Mouse (Mus musculus): ENCODE results near the gene Adh5.

Adh5 gene

DNA sequence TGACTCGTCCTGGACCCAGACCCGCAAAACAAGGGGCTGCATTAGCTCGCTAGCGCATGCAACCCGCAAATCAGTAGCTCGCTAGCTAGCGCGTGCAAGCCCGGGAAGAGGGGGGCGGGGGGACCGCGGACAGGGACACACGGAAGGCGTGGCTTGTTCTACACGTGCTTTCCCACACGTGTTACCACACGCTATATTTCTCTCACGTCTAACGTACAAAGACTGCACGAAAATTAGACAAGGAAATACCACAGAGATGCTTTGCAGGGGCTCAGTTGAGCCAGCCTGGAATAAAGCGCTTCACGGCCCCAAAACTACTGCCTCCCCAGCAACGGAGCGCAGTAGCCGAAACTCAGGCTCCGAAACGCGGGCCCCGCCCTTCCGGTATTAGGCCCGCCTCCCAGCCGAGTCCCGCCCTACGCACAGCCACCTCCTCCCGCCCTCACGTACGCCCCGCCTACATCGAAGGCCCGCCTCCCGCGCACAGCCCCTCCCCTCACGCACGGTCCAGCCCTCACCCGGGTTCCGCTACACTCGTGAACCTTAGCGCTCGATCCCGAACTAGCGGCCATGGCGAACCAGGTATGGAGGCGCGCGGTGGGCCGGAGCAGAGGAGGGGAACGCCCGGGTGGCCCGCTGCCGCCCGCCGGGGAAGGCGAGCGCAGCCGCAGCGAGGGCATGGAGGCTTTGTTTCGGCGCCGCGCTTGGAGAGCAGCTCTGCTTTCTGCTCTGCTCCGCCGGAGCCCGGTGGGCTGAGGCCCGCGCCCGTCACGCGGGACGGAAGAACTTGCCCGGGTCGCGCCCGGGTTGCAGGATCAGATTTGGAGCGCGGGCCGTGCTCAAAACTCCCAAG, at the start of gene Adh5:
Adh5 (plus strand) TSS at position 482 of the 853 bp plus-strand sequence.
- DNase-seq (ENCODE audit: extremely low read depth, insufficient read length, low spot score), result peak; percentile 94

DNA sequence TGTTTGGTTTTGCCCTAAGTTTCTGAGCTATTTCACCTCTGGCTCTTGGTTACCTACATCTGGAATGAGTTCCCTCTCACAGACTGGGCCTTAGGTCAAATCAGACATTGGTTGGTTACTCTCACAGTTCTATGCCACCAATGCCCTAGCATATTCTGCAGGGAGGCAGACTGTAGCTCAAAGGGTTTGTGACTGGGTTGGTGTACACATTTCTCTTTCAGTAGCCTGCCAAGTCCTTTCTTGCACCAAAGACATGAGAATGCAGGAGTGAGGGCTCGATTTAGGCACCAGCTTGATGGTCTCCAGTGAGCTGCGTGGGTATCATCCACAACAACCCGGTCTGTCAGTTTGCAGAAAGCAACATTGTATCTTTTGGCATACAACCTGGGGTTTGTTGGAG, 38.0 kb upstream of the Adh5 start:
- DNase-seq (ENCODE audit: extremely low read depth, insufficient read length, low spot score), result no peak

DNA sequence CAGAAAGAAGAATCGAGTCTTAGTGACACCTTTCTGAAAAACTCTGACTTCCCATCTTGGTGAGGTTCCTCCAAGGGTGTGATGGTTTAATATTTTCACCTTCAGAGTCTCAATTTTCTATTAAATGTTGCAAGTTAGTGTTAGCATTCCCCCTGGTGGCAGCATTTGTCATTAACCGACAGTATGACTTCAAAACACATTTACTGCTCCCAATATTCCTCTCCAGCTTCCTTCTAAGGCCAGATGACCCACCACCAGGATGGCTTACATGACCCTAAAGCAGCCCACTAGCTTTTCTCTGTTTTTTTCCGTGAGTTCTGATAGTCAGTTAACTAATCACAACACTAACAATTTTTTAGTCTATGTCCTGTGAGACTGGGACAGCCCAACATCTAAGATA, 37.6 kb upstream of the Adh5 start:
- DNase-seq (ENCODE audit: extremely low read depth, insufficient read length, low spot score), result no peak

DNA sequence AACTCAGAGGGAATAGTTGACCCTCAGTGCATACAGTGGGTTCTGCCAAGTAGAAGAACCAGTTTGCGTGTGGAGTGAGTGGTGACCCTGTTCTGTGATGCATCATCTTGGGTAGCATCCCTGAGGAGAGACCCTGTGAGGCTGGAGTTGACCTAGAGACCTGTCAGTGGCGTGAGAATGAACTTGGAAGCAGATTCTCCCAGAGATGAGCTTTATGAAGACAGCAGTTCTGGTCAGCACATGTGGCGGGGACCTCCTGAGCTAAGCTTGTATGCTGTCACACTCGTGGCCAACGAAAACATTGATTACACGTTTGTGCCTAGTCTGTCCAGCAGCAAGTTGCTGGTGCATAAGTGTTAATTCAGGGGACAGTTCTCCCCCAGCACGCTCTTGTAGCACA, 37.1 kb upstream of the Adh5 start:
- DNase-seq (ENCODE audit: extremely low read depth, insufficient read length, low spot score), result no peak

DNA sequence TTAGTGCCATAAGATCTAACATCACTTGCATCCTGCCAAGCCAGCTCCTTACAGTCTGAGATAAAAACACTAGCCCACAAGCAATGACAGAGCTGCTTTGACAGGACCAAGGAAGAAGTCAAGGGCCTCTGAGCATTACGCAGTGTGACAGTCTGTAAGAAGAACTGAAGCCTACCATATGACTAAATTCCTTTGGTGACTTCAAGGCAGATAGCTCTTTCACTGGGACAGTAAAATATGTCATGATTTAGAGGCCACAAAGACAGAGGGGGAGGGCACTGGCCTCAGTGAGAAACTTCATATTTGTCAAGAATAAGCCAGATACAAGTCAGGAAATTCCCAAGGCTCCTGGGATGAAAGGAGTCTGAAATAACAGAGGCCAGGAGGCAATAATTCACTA, 35.0 kb upstream of the Adh5 start:
- no peak for DNase-seq (ENCODE audit: extremely low read depth, insufficient read length, low spot score)

DNA sequence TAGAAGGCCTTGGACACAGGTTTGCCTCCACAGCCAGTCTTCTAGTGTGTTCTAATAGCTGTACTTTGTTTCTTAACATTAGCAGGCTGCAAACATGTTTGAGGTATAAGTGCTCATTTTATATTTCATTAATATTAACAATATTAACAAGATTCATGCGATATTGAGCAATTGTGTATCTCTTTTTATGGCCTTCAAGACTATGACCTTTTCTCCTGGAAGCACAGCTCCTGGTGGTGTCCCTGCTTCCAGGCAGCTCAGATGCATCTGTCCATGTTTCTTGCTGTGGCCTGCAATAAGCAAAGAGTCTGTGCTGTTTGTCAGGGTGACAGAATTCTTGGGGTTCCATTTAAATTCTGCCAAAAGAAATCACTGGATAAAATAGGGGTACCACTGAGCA, 33.3 kb upstream of the Adh5 start:
- DNase-seq (ENCODE audit: extremely low read depth, insufficient read length, low spot score), result no peak

DNA sequence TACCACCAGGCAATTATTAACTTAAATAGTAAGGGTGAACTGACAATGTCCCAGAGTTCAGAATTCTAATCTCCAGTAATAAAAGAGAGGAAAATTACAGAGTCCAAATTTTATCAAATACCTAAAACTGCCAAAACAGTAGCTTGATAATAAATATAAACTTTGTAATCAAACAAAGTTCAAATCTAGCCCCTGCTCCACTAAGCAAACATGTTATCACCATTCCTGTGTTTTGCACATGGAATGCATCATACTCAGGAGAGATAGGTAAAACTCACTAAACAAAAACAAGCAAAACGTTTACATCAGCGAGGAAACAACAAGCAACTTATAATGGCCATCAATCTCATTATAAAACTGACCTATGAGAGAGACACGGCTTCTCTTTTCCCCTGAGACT, 32.7 kb upstream of the Adh5 start:
- no peak for DNase-seq (ENCODE audit: extremely low read depth, insufficient read length, low spot score)

DNA sequence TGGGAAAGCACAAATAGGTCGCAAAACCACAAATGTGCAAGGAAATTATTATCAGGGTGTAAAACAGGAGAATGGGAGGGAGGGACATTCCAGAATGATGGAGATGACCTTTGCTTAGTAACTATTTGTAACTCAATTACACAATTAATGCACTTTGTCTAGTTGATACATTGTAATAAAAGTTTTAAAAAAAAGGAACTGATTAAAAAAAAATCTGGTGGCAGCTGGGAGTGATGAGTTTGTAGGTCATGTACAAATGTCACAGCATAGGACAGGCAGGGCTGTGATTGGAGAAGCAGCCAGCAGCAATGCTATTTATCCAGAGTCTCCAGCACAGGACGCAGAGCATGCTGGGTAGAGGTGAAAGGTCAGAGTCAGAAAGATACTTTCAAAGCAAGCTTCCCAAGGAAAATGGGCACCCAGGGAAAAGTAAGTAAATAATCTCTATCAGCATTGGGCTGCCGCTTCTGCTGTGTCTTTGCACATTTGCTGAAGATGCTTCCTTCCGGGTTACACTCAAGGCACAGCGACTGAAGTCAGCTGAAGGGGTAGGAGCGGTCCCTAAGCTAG, 27.7 kb upstream of the Adh5 start, which contains the start of gene Adh4:
Adh4 (plus strand) TSS at position 346 of the 570 bp plus-strand sequence.
- DNase-seq (ENCODE audit: extremely low read depth, insufficient read length, low spot score), result no peak

DNA sequence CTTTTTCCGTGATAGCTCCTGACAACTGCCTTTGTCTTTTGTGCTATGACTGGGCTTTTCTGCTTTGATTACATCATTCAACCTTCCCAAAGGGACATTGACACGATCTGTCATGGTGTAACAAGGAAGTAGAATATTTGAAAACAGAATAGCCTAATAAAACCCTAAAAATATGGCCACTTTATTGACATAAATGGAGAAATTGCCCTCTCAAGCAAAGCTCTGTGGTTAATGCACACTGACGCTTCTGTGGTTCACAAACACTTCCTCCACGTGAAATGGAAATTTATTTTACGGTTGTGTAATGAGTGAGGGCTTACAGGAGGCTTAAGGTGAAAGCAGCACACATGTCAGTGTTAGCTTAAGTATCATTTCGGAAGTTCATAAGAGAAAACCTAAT, 23.5 kb upstream of the Adh5 start:
- no peak for DNase-seq (ENCODE audit: extremely low read depth, insufficient read length, low spot score)

DNA sequence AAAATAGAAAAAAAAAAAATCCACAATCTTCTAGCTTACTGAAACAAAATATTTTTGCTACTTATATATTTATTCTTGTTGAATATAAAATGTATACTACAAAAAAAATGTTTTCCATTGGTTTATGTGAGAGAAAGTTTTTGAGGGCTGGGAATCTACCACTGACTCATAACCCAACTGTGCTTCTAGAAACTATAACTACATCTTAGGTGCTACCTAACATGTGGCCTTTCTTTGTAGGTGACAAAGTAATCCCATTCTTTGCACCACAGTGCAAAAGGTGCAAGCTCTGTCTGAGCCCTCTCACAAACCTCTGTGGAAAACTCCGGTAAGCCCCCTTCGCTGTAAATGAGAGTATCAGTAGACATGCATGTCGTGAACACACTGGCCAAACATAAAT, 22.5 kb upstream of the Adh5 start:
- no peak for DNase-seq (ENCODE audit: extremely low read depth, insufficient read length, low spot score)

DNA sequence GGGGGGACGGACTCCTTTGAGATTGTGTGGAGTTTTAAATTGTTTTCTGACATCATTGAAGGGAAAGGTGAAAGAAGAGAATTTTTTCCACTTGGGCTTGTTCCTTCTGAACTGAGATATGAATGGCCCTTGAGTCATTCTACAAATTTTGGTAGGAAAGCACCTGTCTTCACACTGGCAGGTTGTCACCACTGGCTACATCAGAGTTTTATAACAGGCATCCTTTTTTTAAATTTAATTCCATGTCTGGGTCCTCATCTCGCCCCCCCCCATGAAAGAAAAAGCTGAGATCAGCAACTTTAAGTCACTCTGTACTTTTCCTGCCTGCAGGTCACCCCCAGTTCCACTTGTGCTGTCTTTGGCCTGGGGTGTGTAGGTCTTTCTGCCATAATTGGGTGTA, 19.2 kb upstream of the Adh5 start:
- no peak for DNase-seq (ENCODE audit: extremely low read depth, insufficient read length, low spot score)

DNA sequence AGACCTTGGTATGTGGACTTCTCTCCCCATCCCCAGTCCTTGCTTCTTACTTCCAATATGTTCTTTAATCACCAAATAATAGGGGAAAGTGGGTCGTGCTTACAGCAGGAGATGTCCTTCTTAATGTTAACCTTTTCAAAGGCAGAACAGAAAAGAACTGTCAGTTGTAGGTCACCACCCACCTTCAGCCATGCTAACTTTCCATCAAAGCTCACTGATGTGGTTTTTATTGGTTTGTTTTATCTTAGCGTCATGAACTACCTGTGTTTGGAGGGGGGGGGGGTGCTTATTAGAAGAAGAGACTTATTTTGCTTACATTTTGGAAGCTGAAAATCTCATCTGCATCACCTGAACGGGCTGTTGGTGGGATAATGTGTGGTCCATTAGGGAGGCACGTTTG, 18.6 kb upstream of the Adh5 start:
- DNase-seq (ENCODE audit: extremely low read depth, insufficient read length, low spot score), result no peak

DNA sequence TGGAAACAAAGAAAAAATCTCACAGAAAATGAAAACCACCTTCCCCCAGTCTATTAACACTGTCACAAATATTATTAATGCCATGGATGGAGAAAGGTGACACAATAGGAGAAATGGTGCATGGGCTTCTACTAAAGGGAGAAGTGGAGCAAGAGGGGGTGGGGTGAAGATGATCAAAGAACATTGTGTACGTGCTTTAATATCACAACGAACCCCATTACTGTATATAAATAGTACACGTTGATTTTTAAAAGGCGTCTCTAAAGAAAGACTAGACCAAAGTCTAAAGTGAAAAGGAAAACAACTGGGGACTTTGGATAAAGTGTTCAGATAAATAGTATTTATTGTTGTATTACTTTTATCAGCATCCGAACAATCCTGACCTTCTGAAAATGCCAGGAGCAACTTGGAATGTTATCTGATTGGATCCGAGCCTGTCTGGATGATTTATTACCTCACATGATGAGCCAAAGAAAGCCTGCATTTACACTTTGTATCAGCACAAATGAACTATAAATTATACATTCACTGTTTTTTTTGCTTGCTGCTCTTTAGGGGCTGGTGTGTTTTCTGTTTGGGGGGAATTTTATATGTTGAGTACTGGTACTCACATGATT, 12.4 kb upstream of the Adh5 start:
- DNase-seq (ENCODE audit: extremely low read depth, insufficient read length, low spot score), result no peak

DNA sequence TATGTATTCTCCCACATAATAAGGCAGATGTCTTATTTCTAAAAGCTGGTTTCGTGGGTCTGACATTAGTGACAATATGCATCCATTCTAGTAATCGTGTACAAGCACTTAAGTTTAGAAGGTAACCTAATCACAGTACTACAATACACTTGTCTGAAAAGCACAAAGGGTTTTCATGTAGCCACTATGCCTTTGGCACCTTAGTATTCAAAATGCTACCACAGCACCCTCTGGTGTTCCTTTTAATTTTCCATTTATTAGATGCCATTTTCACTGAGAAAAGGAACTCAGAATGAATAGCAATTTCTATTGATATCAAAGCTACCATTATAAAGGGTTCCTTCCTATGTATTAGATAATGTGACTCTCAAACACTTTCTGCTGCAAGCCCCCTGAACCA, 11.1 kb upstream of the Adh5 start:
- no peak for DNase-seq (ENCODE audit: extremely low read depth, insufficient read length, low spot score)

DNA sequence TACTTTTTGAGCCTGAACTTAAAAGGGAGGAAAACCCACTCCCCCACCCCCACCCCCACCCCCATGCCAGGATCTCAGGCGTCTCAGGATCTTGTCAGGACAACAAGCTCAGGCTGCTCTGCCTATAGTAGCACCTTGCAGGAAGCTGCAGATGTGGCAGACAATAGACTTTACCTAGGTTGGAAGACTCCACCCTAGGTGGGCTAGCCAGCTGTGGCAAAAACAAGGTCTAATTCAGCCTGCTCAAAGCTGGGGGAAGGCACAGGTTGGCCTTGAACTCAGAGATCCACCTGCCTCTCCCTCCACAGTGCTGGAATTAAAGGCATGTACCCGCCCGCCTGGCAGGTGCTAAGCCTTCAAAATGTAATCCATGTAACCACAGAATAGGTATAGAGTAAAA, 4.2 kb upstream of the Adh5 start:
- DNase-seq (ENCODE audit: extremely low read depth, insufficient read length, low spot score), result no peak

DNA sequence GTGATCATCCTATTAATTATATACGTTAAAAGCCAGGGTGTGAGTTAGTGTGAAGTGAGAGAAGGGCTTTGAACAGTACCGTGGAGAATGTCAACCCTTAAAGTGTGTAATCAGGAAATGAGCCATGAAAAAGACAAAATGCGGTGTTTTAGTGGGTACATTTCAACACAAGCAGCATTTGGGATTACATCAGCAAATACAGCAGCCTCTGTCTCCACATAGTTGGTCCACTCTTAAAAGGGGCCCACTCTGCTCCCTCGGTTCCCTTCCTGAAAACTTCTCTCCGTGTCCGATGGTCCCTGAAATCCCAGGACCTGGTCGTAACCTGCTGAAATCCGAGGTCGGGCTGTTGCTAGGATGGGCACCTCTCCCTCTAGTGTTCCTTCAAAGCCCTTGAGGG, 690 bp upstream of the Adh5 start:
- no peak for DNase-seq (ENCODE audit: extremely low read depth, insufficient read length, low spot score)

DNA sequence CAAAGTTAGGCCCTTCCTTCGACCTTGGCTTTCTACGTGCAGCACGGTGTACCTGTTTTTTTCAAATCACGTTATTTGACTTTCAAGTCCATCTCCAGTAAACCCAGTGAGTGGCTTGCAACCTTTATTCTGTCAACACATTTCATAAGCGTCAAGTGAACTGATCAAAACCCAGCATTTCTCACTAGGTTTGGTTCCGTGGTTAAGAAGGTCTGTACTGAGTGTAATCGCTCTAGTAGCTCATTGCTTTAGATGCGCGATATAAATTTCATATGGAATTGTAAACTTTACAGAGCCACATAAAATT, 525 bp downstream of the Adh5 start:
- DNase-seq (ENCODE audit: extremely low read depth, insufficient read length, low spot score), result no peak

DNA sequence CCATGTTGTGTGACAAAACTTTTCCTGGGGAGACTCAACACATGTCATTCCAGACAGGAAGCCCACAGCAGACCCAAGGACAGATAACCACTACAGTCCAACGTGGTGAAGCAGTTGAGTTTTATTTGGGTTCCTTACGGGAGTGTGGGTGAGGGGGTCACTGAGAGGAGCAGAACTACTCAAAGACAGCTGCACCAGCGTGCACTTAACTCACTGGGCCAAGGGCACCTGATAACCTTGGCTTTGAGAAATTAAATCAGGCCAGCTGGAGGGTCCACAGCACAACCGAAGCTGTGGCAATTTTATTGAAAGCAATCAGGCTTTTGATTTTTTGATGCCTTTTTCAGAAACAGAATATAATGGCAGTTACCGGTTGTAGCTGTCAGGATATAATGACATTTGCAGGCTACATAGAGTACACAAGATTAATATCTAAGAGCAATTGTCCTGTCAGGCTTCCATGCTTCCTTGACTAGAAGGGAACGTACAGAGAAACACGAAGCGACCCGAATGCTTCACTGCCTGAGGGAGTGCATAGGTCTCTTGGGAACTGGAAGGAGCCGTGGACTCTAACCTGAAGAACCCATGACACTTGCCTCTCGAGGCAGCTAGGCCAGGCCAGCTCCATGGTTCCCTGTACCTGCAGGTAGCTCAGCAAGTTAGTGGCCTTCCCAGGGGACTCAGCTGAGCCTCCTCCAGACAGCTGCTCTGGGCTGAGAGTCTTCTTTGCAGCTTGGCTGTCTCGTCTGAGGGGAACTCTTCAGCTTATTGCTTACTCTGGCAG, 5.4 kb downstream of the Adh5 start:
- no peak for DNase-seq (ENCODE audit: extremely low read depth, insufficient read length, low spot score)

DNA sequence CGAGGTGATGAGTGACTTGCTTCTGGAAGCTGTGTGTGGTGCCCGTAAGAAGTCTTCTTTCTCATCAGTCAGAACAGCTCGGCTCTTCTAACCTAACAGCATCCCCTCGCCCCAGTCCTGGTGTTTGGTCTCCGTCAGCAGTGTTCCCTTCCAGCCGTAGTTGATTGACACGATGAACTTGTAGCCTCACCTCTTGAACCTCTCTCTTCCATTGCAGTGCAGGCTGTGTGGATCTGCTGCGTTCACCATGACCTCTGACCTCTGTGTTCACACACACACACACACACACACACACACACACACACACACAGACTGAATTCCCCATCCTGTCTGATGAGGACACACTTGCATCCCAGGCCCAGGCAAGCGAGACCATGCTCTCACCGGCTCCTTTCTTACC, 9.3 kb downstream of the Adh5 start:
- DNase-seq (ENCODE audit: extremely low read depth, insufficient read length, low spot score), result no peak

DNA sequence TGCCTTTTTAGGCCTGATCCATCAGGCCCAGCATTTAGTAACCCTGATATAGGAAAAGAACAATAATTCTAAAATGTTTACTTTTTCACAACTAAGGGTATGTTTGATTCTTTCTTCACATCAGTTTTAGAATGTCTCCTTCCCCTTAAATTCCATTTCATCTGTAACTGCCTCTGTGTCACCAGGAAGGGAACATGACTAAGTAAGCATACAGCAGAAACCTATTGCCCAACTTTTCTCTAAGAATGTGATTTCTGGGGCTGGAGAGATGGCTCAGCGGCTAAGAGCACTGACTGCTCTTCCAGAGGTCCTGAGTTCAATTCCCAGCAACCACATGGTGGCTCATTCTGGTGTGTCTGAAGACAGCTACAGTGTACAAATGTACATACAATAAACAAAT, 11.3 kb downstream of the Adh5 start:
- DNase-seq (ENCODE audit: extremely low read depth, insufficient read length, low spot score), result no peak

DNA sequence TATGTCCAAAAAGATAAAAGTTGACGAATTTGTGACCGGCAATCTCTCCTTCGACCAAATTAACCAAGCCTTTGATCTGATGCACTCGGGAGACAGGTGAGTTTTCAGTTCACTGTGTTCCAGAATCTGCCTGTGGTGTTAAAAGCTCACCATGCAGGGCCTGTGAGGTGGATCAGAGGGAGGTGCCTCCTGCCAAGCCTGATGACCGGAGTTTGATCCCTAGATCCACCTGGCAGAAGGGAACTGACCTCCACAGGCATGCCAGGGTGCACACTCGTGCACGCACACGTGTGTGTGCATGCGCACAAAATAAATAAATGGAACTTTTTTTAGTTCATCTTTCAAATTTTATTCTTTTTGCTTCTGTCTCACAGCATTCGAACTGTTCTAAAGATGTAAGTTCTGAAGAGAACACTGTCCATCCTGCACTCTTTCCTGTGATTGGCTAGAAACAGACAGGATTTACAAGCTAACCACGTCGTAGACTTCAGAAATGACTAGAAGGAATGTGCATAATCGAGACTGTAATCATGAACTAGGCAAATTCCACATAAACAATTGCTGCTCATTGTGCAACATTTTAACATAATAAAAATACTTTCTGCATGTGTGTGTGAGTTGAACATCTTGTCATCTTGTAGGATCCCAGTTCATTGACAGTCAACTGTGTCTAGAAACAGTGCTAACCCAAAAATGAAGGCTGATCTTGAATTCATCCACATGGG, 12.0 kb downstream of the Adh5 start:
- no peak for DNase-seq (ENCODE audit: extremely low read depth, insufficient read length, low spot score)
